Mouse (Mus musculus): ENCODE results near the gene Nebl.

Nebl gene

GRCm38 (mm10) chr2:17710083-17710482 lies 21.2 kb downstream of the Nebl start:
- peak in 1 of 2 experiments; percentile 9 for DNase-seq (ENCODE audit: low spot score in 2 of 2)

- no peak for DNase-seq (ENCODE audit: low spot score in 2 of 2)
Observed at GRCm38 (mm10) chr2:17705964-17706363, 25.3 kb downstream of the Nebl start.

DNA sequence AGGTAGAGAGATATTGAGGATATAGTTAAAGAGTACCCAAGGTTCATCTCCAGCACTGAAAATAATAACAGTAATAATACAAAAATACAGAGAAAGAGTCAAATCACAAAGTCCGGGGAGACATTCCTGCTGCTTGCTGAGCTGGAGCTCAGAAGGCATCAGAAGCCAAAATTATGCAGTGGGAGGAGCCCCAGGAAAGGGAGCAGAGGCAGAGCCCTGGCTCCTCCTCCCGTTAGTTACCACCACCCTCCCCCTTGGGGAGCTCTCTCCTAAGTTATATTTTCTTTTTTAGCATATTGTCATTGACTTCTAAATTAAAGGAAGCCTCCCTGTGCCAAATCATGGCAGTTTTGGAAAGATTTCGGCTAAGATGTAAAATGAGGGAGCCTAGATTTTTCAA lies 25.8 kb downstream of the Nebl start:
- no peak for DNase-seq (ENCODE audit: low spot score in 2 of 2)

GRCm38 (mm10) chr2:17703170-17703512 lies 28.1 kb downstream of the Nebl start:
- no peak for DNase-seq (ENCODE audit: low spot score in 2 of 2)

DNA sequence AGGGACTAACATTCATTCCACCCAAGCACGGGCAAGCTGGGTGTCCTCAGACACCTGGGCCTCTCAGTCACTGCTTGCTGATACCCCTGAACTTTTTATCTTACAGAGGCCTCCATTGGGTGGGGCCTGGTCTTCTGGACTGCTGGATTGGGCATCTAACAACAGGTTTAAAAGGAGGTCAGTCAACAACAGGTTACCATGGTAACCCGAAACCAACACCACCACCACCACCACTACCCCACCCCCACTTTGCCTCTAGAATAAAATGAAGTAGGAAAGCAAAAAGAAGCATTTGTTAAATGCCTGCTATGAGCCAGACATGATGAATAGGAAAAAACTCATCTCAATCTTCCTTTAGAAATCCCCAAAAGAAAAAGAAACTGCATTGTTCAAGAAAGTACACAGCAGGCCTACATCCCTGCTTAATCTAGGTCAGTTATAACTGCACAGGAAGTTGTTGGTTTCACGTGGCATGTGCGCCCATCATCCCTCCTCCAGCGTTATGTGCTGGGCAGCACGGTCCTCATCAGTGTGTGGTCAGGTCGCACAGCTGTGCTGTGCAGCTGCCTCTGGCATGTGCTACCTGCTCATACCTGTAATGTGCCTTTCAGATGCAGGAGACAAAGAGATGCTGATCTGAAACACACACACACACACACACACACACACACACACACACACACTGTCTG lies 28.6 kb downstream of the Nebl start:
- no peak for DNase-seq (ENCODE audit: low spot score in 2 of 2)

GRCm38 (mm10) chr2:17698161-17699087 lies 32.8 kb downstream of the Nebl start:
- DNase-seq (ENCODE audit: low spot score in 2 of 2), result no peak

- DNase-seq (ENCODE audit: low spot score in 2 of 2), result no peak
Observed at GRCm38 (mm10) chr2:17692926-17693325, 38.3 kb downstream of the Nebl start.

DNA sequence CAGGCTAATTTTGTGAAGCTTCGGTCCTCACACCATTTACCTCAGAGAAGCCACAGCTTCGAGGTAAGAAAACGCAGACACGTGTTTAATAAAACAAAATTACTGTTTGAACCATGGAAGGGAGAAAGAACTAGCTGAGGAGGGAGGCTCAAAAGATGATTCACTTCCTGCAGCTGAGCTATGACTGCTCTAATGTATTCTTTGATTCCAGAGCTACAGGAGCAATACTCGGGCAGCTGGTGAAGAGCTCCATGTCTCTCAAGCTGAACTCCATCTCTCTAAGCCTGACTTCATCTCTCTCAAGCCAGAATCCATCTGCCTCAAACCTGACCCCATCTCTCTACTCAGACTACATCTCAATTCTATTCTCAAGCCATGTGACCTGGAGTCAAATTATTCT lies 41.0 kb downstream of the Nebl start:
- DNase-seq (ENCODE audit: low spot score in 2 of 2), result no peak

GRCm38 (mm10) chr2:17687141-17687540 lies 44.1 kb downstream of the Nebl start:
- DNase-seq (ENCODE audit: low spot score in 2 of 2), result no peak

DNA sequence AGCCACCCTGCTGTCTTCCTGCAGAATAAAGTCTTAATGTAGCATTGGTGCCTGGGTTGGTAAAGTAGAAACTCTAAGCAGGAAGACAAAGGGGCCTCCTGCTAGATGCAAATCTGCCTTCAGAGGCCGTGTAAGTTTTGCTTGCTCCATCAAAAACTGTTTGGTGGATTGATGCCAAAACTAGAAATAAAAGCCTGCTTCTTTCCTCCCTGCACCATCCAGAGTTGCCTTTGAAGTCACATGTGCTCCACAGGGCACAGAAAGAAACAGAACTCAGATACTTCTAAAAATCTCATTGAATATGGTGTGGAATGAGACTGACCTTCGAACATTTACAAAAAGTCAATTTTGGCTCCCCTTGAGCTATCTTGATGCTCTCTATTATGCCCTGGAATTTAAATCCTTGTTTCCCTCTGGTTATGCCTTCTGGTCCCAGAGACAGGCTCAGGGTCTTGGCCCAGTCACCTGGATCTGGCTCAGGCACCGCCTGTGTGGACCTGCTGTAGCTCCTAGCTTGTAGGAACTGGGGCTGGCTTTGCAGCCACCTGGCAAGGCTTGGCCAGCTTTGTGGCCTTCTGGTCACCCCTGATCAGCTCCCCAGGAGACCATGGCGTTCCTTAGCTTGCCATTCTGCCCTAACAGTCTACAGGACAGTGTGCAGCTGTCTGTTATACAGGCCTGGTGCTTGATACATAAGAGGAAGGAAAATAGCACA lies 47.8 kb downstream of the Nebl start:
- DNase-seq (ENCODE audit: low spot score in 2 of 2), result no peak

DNA sequence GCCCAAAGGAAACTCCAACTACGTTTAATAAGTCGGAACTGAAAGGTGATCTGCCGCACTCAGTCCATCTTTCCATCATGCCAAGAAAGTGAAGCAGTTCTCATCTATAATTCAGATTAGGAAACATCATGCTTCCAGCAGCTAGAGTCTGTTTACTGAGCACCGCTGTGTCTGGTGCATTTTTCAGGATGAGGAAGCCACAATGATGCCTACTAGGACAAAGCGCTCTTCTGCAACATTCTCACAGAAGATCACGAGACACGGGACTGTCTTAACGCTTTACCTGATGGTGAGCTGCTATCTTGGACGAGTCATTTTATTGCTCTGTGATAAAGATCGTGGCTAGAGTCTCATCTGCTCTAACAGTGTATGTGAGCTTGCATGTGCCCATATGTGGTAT lies 59.1 kb downstream of the Nebl start:
- no peak for DNase-seq (ENCODE audit: low spot score in 2 of 2)

- no peak for DNase-seq (ENCODE audit: low spot score in 2 of 2)
Observed at GRCm38 (mm10) chr2:17671566-17671965, 59.7 kb downstream of the Nebl start.

DNA sequence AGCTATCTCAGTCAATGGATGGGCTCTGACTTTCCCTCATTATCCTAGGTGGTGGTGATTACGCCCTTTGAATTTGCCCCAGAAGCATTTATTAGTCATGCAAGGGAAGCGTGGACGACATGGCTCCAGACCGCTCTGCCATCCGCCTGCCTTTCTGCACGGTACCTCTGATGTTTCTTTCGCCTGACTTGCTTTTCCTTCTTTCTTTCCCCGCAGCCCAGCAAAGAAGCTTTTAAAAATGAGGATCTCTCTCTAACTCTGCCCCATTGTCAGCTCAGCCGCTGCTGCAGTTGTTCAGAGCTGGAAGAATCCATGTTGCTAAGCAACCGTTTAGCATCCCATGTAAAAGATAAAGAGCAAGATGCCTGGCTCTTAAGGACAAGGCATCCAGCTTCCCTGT lies 61.3 kb downstream of the Nebl start:
- no peak for DNase-seq (ENCODE audit: low spot score in 2 of 2)

DNA sequence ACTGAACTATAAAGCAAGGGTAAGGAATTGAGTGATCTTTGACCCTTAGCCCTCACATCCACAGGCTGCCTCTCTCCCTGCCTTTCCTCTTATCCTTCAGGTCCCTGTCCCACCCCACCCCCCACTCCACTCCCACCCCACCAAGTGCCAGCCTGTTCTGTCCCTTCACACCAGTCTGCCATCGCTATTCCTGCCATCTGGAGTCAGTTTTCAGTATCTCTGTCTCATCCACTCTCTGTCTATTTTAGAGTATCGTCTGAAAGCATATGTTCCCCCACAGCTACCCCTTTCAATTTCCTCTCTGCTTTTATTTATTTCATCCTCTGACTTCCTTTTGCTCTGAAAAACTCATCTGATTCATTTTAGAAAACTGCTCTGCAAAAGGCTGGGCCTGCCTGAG lies 62.3 kb downstream of the Nebl start:
- no peak for DNase-seq (ENCODE audit: low spot score in 2 of 2)

DNA sequence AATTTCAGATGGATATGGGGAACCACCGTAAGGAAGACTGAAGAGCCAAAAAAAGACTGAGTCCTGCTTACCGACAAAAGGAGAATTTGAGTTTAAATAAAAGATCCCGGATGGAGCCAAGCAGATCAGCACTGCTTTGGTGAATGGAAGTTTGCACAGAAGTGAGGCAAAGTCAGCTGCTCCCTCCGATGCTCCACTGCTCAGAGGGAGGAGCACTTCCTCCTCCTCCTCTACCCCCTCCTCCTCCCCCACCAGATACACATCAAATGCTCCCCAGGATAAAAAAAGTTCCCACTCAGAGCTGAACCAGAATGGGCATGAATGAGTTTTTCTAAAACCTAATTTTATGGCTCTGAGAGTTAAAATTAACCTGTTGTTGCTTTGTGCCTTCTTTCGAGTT lies 73.1 kb downstream of the Nebl start:
- DNase-seq (ENCODE audit: low spot score in 2 of 2), result no peak

- no peak for DNase-seq (ENCODE audit: low spot score in 2 of 2)
Observed at GRCm38 (mm10) chr2:17650147-17650834, 81.0 kb downstream of the Nebl start.

DNA sequence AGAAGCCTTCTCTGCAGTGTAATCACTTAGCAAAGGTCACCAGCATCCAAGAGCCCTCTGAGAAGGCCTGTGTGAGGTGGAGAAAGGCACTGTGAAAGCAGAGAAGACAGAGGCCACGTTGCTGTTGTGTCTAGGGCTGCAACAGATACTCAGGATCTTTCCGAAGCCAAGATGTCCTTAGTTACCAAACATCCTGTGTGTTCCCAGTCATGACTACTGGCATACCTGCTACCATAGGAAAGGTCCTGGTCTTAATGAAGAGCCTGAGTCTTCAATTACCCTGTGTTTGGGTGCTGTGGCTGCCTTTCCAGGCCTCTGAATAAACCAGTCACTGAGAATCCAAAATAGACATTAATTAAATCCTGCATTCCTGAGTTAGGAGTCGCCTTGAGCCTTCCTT lies 81.5 kb downstream of the Nebl start:
- no peak for DNase-seq (ENCODE audit: low spot score in 2 of 2)

- DNase-seq (ENCODE audit: low spot score in 2 of 2), result peak; percentile 7 to 37
Observed at GRCm38 (mm10) chr2:17644282-17645262, 86.7 kb downstream of the Nebl start.

DNA sequence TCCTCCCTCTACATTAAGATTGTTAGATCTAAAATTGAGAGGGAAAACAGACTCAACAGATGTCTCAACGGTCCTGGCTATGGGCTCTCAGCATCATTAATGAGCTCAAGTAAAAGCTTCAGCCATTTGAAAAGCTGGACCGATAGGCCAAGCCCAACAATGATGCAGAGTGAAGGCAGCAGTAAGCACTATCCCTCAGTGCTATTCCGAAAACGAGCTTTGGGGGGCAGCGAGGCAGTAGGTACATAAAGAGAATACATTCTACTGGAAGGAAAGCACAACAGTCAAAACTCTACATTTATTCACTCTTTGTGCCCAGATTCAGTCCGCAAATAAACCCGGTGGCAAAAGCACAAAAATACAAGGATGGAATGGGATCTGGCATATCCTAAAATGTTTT lies 87.4 kb downstream of the Nebl start:
- DNase-seq (ENCODE audit: low spot score in 2 of 2), result no peak

- no peak for DNase-seq (ENCODE audit: low spot score in 2 of 2)
Observed at GRCm38 (mm10) chr2:17642770-17643169, 88.5 kb downstream of the Nebl start.

DNA sequence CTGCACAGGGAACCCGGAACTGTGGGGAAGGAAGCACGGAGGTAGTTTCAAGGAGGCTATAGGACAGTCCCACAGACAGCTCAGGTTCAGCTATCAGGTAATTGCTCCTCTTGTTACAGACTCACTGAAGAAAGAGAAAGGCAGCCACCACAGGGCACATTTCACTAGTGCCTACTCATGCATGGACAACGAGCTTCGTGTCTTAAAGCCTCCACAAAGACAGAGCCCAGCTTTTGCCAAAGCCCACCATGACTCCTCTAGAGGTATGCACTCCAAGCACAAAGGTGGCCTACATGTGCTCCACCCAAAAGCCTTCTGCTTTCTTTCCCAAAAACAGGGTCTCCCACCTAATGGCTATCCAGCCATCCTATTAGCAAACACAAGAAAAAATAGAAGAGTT lies 90.4 kb downstream of the Nebl start:
- DNase-seq (ENCODE audit: low spot score in 2 of 2), result no peak

All from urinary bladder, postnatal 36 days (tissue).